Mouse (Mus musculus) brain, embryonic 14.5 days (tissue): Measurements from ENCODE around the gene Lhfpl2. TPM values are rescaled to one million over a fixed set of nuclear protein-coding genes. Genes with fewer than 3 reads are reported as not detected.

ENCODE experiments used
- DNase-seq: peaks from one replicate; pipeline ENCODE4 v3.0.0-alpha.2; 2011; ENCODE audit warnings: low read depth
- CTCF ChIP-seq: fragments of 200-500 bp; IDR thresholded peaks from 2 replicates; pipeline ENCODE4 v1.5.1; 2012; ENCODE audit warnings: inconsistent platforms, mild to moderate bottlenecking, moderate library complexity, borderline replicate concordance; ENCODE audit not compliant: insufficient read depth, insufficient read length; ENCODE audit errors: extremely low read depth
- POLR2A ChIP-seq: fragments of 200-500 bp; IDR thresholded peaks from 2 replicates; pipeline ENCODE4 v1.6.1; 2012; ENCODE audit warnings: mild to moderate bottlenecking, inconsistent platforms, borderline replicate concordance; ENCODE audit not compliant: poor library complexity, insufficient read depth, insufficient read length, severe bottlenecking; ENCODE audit errors: extremely low read depth
- polyA plus RNA-seq: library from polyadenylated mRNA; depleted of rRNA; stranded (reverse); fragments of >200 nt; gene quantifications from 2 replicates; pipeline ENCODE4 v1.2.3, GENCODE M21; 2012

The Lhfpl2 gene
- polyA plus RNA-seq, 1 experiment, result 19.3 TPM

DNA sequence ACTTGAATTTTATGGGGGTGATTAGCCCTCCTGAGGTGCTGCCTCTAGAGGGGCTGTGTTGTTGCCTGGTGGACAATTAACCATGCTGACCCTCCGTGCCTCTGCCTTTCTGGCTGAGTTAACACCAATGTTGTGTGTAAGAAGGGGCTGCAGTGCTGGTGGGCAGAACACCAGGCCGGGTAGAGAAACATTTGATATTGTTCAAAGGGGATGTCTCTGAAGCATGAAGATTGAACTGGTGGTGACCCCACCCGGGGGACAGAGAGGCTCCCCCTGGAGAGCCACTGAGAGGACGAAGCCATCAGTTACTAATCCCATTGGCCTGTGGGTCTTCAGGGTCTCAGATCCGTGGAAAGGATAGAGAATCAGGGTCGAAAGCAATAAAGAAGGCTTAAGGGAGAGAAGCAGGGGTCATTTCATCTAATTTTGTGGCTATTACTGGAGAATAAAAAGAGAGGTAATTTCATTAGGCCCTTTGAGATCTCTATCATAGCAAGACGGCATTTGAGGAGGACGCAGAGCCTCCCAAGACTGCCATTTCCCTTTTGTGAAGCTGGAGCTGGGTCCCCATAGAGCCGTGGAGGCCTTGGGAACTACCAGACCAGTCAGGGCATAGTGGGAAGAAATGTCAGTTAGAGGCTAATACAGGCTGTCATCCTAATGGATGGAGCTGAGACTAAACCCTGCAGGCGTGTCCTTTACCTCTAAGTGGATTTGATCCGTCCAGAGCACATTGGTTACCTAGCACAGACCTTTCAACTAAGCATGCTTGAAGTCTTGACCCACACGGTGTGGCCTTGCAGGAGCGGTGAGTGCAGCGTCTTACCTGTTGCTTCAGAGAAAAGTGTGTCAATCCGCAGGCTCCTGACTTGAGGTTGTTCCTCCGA, 12.1 kb downstream of the Lhfpl2 start:
- TF ChIP-seq CTCF (no peak), POLR2A (no peak)
- no peak for DNase-seq

GRCm38 (mm10) chr13:94070308-94070619, 12.7 kb downstream of the Lhfpl2 start:
- no peak for TF ChIP-seq CTCF
- no peak for DNase-seq

- DNase-seq, result no peak
- no peak for TF ChIP-seq CTCF
- TF ChIP-seq POLR2A, result no peak
Measured at GRCm38 (mm10) chr13:94070927-94071326, 13.3 kb downstream of the Lhfpl2 start.

GRCm38 (mm10) chr13:94073046-94073715, 15.6 kb downstream of the Lhfpl2 start:
- no peak for DNase-seq
- TF ChIP-seq POLR2A (no peak), CTCF (no peak)

GRCm38 (mm10) chr13:94073716-94074115, 16.1 kb downstream of the Lhfpl2 start:
- TF ChIP-seq POLR2A, result no peak
- no peak for TF ChIP-seq CTCF
- no peak for DNase-seq

GRCm38 (mm10) chr13:94075181-94075580, 17.6 kb downstream of the Lhfpl2 start:
- DNase-seq, result no peak
- TF ChIP-seq POLR2A, result no peak
- no peak for TF ChIP-seq CTCF

DNA sequence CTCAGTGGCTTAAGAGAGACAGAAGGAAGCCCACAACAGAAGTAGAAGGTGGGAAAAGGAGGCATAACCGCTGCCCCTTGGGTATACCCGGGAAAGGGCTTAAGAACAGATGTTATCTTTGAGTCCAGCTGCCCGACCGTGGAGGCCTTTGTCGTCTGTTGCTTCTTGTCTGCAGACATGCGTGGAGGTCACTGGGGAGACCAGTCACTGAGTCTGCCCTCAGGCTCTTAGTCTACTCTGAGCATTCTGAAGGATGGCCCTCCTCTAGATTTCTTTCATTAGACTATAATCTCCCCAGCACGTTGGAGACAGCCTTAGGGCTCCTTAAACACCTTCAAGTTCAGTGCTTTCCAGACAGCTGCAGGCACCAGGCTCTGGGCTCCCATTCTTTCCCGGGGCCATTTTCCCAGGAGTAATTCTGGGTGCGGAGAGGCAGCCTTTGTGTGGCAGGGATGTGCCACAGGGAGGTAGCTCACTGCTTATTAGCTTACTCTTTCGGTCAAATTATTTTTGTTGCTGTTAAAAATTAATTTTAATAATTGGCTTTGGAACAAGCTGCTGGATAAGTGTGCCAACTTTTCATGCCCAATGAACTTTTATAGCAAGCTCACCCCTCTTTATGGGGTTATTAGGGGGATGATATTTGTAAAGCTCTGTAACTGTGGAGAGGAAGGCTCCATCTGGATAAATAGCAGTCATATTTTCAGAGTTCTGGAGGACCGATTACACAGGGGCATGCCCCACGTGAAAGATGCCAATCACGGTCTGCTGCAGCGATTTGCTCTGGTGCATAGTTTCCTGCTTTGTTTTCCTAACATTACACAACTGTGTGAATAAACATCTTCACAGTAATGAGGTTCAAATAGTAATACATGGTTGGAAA, 19.8 kb downstream of the Lhfpl2 start:
- no peak for TF ChIP-seq CTCF
- no peak for TF ChIP-seq POLR2A
- DNase-seq, result peak; percentile 34

DNA sequence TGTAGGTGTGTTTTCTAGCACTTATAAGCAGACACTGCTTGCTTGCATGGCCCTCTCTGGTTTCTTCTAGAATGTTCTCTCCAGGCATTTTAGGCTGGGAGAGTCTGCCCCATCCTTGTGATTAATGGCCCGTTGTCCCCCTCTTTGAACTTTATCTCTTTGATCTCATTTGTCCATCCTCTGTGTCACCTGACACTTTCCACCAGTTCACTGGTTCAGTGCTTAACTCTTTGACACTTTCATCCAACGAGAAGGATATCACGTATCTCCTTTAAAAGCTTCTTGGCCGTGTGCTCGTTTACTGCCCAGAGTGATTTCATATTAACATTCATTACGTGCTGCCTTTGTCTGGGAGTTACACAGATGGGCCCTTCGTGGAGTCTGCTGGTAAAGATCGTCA, 25.6 kb downstream of the Lhfpl2 start:
- no peak for DNase-seq
- TF ChIP-seq POLR2A (no peak), CTCF (no peak)

DNA sequence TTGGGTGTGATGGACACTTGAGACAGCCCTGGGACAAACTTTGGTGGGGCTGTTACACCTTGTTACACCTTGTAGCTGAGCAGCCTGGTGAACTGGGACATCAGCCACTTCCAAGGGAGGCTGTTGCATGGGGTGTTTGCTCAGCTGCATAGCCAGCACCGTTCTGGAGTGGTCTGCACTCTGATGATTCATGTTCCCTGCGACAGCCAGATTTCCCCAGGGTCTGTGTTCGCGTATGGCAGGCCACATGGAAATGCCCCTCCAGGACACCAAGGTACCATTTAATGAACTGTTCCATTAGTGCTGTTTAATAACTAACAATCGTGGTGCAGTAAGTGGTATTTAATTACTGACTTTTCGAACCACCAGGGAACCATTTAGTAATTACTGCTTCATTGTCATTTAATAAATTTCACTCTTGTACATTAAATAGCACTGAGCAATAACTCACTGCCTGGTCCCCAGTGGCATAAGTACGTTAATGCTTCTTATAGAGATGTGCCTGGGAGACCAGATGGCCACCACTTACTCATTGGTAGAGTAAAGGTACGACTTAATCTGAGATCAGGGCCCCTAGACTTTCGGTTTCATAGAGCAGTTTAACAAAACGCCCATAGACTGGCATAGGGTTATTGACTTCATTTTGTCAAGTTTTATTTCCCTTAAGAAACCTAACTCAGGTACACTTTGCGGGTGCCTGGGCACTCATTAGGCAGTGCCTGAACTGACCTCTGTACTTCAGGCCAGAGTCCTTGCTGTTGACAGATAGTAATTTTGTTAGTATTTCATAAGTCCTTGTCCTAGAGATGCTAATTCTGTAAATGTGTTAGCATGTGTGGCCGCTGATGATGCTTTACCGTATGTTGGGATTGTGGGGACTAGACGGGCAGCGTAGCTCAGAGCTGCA, 26.9 kb downstream of the Lhfpl2 start:
- TF ChIP-seq POLR2A (no peak), CTCF (no peak)
- peak; percentile 27 for DNase-seq

DNA sequence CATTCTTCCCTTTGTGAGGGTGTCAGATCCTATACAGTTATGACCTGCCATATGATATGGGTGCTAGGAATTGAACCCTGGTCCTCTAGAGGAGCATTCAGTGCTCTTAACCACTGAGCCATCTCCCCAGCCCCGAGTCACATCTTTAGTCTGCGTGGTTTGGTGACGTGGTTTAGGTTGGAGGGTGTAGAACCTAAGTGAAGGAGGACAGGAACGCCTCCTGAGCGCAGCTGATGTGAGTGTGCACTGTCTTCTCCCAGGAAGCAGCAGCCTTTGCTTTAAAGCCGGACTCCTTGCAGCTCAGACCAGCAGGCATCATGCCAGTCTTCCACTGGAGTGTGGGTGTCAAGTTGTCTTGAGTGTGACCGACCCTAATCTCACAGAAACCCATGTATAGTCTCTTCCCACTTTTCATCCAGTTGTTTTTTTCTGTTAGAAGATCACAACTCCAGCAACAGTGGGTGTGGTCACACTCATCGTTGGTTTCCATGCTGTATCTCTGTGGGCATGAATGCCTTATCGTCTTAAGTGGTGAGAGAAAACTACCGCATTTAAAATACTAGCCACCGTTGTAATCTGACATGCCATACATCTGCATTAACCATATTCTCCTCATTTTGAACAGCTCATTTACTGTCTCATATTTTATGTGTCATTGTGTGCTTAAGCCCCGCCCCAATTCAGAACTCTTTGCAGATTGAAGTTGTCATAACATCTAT, 28.7 kb downstream of the Lhfpl2 start:
- TF ChIP-seq POLR2A (no peak), CTCF (no peak)
- no peak for DNase-seq

- TF ChIP-seq POLR2A (no peak), CTCF (no peak)
- peak; percentile 62 for DNase-seq
Measured at GRCm38 (mm10) chr13:94087061-94087460, 29.5 kb downstream of the Lhfpl2 start.

GRCm38 (mm10) chr13:94088788-94089187, 31.2 kb downstream of the Lhfpl2 start:
- TF ChIP-seq CTCF (no peak), POLR2A (no peak)
- no peak for DNase-seq

- no peak for DNase-seq
- no peak for TF ChIP-seq CTCF
- no peak for TF ChIP-seq POLR2A
Measured at GRCm38 (mm10) chr13:94089286-94089685, 31.7 kb downstream of the Lhfpl2 start.
